Mouse (Mus musculus) WW6 (cell line): ENCODE results near the gene Dph1.

Source experiments
- DNase-seq: peaks from one replicate; pipeline ENCODE4 v3.0.0-alpha.2; 2013; ENCODE audit warnings: low read depth, low spot score

Gene Dph1

DNA sequence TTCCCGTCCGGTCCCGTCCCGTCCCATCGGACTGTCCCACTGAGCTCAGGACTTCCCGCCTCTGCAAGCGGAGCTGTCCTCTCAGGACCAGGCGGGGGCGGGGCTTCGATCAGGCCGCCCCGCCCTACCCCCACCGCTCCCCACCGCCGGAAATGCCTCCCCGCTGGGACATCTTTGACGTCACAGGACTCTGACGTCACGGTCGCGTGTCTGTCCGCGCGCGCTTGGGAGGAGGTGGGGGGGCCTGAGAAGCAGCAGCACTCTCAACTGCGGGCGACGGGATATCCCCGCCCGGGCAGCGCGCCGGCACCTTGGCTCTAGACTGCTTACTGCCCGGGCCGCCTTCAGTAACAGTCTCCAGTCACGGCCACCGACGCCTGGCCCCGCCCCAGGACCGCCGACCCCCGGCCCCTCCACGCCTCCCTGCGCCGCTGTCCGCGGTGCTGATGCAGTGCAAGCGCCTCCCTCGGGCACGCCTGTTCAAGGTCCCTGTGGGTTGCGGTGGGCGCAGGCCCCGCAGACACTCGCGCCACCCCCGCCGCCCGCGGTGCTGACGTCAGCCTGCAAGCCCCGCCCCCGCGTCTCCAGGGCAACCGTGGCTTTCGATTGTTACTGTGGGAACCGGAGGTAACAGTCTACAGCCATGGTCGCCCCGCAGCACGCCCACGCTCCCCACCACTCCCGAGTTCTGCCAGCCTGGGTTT lies 17.8 kb downstream of the Dph1 start:
- DNase-seq, result peak; percentile 91

DNA sequence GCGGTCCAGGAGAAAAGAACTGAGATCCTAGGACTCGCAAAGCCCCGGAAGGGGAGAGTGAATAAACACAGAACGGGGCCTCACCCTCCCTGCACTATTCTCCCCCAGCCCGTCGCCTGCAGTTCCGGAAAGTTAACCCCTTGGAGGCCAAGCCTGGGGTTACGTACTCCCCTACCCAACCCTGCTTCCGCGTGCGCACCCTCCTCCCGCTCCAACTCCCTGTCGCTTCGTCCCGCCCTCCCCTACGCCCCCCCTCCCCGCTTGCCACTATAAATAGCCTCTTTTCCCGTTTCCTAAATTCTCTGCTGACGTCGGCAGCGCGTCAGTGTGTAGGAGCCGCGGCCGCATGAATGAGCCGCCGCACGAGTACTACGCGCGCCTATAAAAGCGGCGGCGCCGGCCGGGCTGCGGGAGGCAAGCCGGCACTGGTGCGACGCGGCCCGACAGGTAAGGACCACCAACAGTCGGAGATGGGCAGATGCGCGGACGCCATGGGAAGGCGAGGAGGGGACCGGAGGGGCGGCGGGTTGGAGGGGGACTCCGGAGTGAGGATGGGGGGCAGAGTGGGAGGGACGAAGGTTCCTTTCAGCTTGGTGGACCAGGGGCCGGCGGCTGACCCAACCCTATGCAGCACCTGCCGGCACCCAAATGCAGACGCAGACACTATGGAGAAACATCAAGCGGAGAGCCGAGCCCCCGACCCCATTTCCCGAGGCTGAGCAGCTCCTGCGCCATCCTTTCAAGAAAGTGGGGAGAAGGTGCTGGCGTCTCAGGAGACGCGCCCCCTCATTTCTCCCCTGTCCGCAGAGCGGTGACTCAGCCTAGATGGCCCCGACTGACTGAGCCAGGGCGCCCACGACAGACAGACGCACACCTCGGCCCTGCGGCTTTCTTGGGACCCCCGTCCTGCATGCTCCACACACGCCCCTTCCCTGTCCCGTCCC lies 18.6 kb downstream of the Dph1 start:
- DNase-seq, result no peak

GRCm38 (mm10) chr11:75171186-75171865 lies 19.7 kb downstream of the Dph1 start:
- no peak for DNase-seq

- peak; percentile 90 for DNase-seq
Observed at GRCm38 (mm10) chr11:75170136-75170751, 20.8 kb downstream of the Dph1 start.

DNA sequence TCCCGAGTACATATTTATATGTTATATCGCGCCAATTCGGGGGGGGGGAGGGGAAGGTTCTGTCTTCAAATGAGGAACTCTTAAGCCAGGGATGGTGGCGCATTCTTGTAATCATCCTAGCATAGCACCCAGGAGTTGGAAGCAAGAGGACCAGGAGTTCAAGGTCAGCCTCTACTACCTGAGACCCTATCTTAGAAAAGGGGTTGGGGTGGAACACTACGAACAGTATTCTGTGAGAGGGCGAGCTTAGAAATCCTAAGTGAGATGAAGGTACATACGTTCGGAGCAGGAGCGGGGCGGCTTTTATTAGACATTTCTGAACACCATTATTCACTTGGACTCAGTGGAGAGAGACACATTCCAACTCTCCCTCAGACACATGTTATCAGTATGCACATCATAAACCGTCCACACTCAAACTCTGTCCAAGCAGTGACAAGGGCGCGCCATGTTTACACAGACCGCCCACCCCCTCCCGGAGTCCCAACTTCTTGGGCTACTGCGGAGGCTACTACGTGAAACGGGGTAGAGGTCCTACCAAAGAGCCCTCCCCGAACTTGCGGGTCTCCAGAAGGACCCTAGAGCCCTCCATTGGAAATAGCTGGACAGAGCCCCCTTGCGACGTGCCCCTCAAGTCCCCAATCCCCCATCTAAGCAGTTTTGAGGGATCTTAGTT lies 21.5 kb downstream of the Dph1 start, which contains the start of gene Hic1:
TSS of gene Hic1 (minus strand) at position 115 of the 676 bp plus-strand sequence.
- no peak for DNase-seq

GRCm38 (mm10) chr11:75168590-75169361 lies 22.3 kb downstream of the Dph1 start:
- DNase-seq, result no peak

DNA sequence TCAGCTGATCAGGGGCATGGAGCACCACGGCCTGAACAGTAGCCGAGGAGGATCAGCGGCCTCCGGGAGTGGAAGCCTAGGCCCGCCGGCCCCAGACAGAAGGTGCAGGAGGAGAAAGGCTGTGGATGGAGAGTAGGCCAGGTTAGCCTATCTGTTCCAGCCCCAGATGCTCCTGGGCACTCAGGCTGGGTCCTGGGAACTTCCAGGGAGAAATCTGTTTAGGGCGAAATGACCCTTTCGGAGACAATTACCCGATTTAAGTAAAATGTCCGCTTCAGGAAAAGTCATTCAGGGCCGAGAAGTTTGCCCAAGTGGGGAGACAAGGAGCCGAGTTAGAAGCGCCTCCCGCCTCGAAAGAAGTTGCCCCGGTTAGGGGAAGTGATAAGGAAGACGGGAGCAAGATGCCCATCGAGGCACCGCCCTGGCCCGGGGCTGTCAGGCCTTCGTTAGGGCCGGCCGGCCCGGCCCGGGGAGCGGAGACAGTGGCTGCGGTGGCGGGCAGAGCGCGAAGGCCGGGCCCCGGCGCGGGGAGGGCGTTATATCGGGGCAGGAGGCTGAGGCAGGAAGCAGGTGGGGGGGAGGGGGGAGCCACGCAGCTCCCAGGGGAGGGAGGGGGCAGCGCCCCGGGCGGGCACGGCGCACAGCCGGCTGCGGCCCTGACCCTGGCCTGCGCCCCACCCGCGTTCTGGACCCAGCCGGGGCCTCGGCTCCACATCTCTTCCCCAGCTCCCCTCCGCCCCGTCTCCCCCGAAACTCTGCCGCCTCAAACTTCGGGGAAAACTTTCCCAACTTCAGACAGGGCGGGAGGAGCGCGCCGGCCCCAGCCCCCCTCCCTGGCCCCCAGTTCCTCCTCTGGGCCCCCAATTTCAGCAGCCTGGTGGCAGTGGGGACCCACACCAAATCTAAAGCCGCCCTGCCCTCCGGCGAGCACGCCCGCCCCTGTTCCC lies 23.1 kb downstream of the Dph1 start:
- DNase-seq, result no peak

- no peak for DNase-seq
Observed at GRCm38 (mm10) chr11:75166861-75167642, 24.0 kb downstream of the Dph1 start.

DNA sequence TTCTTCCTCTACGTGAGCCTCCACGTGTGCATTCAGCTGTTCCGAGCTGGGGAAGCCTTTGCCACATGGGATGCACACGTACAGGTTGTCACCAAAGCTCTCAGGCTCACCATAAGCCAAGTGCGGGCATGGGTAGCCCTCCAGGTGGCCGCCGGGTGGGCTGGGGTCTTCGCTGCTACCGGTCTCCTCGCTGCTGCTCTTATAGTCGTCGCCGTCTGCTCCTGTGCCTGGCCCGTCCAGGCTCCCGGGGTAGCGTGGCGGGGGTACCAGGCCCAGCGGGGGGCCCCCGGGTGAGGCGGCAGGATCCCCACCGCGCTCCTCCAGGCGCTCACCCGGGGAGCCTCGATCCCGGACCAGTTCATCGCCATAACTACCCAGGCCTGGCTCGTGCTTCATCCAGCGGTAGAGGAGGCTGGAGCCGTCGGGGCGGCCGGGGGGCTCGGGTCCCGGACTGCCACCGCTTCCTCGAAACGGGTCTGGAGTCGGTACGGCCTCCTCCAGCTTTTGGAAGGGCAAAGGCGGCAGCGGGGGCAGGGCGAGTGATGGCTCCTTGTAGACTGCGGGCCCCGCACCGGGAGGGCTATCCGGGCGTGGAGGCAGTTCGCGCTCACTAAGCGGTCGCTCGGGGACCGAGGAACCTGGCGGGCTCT lies 24.7 kb downstream of the Dph1 start:
- DNase-seq, result no peak

DNA sequence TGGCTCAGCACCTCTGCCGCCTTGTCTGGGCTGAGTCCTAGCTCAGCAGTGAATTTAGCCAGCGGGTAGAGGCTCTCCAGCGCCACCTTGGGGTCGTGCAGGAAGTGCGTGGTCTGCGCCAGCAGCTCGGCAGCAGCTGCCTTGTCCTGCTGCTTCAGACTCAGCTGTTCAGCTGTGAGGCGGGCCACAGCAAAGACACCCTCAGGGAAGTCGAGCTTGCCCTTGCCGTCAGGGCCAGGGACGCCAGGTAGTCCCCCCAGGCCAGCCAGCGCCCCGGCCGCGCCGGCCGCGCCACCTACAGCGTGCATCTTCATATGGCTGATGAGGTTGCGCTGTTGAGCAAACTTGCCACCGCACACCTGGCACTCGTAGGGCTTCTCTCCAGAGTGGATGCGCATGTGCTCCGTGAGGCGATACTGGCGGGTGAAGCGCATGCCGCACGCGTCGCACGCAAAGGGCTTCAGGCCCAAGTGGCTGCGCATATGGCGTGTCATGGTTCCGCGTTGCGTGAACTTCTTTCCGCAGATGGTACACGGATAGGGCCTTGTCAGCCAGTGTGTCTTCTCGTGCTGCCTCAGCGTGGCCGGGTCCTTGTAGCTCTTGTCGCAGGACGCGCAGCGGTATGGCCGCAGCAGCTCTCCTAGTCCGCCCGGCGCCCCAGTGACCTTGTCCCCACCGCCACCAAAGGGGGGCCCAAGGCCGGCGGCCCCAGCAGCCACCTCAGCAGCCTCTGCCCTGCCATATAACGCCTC lies 25.4 kb downstream of the Dph1 start:
- DNase-seq, result peak; percentile 81

GRCm38 (mm10) chr11:75164750-75165149 lies 26.3 kb downstream of the Dph1 start:
- DNase-seq, result no peak

GRCm38 (mm10) chr11:75164051-75164450 lies 27.0 kb downstream of the Dph1 start:
- no peak for DNase-seq

DNA sequence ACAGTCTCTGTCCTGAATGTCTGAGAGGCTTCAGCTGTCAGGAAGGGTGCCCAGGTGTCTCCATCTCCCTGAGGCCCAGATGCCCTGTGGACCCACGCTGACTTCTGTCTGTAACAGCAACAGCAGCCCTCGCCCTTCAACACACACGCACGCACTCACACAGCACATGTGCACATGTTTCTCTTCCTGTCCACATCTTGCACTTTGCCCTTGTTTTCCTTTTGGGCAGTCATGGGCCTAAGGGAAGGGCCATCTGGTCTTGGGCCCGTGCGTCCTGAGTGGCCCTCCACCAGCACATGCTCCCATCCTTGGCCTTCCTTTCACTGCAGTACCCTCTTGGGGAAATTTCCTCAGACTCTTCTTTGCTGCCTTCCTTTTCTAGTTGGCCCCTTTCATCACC lies 27.7 kb downstream of the Dph1 start:
- no peak for DNase-seq

DNA sequence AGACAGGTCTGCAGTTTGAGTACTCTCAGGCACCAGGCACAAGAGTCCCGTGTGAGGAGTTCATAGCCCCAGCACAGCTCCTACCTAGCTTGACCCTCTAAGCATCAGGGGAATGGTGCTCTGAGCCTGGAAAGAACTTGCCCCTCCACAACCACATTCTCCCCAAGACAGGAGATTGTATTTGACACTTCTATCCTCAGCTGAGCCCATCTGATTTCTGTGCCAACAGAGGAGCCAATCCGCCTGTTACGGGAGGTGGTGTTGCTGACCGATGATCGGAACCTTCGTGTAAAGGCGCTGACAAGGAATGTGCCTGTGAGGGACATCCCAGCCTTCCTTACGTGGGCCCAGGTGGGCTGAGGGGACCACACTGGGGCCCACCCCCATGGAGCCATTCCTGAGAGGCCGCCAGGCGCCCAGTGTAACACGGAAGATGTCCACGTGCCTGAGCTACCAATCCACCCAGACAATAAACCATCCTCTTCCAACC lies 28.4 kb downstream of the Dph1 start:
- DNase-seq, result no peak

GRCm38 (mm10) chr11:75161417-75162008 lies 29.5 kb downstream of the Dph1 start:
- DNase-seq, result no peak

DNA sequence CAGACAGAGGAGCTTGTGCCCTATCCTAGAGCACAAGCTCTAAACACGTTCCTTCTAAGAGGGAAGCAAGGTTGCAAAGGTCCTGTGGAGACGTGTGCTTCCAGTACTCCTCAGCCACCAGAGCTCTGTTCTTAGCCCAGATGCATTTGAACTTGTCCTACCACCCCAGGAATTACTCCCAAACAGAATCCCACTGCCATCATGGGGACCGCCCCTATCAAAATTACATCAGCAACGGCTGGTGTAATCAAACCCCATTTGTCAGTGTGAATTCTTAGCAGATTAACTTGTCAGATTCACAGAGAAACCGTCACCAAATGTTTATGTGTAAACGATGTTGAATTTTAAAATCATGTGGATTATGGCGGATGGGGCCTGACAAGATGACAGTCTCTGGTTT lies 30.1 kb downstream of the Dph1 start:
- no peak for DNase-seq

DNA sequence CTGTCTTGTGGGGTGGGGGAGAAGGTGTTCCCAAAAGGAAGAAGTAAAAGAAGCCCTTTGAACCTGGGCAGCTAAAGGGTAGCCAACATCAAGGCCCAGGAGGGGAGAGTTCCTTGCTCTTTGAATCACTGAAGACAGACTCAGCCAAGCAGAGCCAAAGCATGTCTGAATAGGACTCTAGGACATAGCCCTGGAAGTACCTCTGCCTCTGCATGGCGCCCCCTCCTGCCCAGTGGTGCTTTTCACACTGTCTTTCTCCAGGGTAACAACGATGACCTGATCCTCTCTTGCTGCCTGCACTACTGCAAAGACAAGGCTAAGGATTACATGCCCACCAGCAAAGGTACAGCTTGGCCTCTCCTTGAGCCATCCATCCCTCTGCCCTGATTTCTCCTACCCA lies 31.5 kb downstream of the Dph1 start:
- DNase-seq, result no peak
